Mouse (Mus musculus): ENCODE measurements around the gene Dnah8. TPM values are rescaled to one million over a fixed set of nuclear protein-coding genes. Genes with fewer than 3 reads are reported as not detected.

Gene Dnah8
- polyA plus RNA-seq, 1 experiment, result 10.7 TPM

DNA sequence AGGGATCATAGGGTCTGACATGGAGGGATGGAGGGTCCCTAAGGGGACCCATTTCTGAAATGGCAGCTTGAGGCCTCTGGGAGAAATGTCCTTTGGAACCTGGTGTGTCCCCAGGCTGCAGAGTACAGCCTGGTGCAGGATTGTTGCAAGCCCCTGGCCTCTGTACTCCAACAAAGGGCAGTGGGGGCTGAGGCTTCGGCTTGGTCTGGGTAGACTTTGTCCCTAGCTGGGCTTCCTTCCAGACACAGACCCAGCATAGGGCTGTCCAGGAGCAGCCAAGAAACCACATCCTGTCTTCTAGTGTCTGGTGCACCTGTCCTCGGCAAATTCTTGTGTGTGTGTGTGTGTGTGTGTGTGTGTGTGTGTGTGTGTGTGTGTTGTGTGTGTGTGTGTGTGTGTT, 279.9 kb downstream of the Dnah8 start:
- Histone ChIP-seq H3K4me1 (ENCODE audit: control insufficient read depth, insufficient read depth, insufficient read length, low read length) (peaks cover 4% of the 10 kb centered on the region), H3K27me3 (ENCODE audit: control insufficient read depth, insufficient read depth, low read length) (peaks cover 22% of the 10 kb centered on the region), H3K36me3 (ENCODE audit: control insufficient read depth, insufficient read depth, low read length) (no peaks in the 10 kb centered on the region), H3K4me3 (ENCODE audit: low read depth, low read length) (no peak overlapping the region), H3K27ac (ENCODE audit: insufficient read depth, low read depth, low read length) (no peak overlapping the region)
- TF ChIP-seq POLR2A (IDR thresholded peaks at IDR 0.05; ENCODE audit: low read depth, low read length) (no peak), CTCF (IDR thresholded peaks at IDR 0.05; ENCODE audit: extremely low read depth, insufficient read length, insufficient replicate concordance, low read depth, low read length) (no peak)
- 24% methylated on average over 2 of the region's 2 CpGs for WGBS

DNA sequence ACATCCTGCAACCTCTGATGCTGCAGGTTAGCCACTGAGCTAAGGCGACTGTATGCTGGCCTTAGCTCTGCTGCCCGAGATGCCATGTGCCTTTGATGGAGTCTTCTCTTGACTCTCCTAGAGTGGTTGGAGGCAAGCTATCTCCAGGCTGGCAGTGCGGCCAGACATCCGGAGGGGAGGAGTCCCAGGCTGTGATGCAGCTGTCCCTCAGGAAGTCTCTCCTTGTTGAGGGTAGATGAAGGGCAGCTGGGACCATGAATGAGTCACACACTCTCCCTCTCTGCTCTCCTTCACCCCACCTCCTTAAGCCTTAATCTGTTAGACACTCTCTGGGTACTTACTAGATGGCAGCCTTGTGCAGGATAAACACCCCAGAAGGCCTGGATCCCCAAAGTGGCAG, 283.4 kb downstream of the Dnah8 start:
- Histone ChIP-seq H3K4me1 (ENCODE audit: control insufficient read depth, insufficient read depth, insufficient read length, low read length) (no peaks in the 10 kb centered on the region; the same call in 1 of the 2 replicates), H3K4me3 (ENCODE audit: low read depth, low read length) (no peak overlapping the region), H3K36me3 (ENCODE audit: control insufficient read depth, insufficient read depth, low read length) (no peaks in the 10 kb centered on the region), H3K27me3 (ENCODE audit: control insufficient read depth, insufficient read depth, low read length) (peaks cover 3% of the 10 kb centered on the region), H3K27ac (ENCODE audit: insufficient read depth, low read depth, low read length) (no peak overlapping the region)
- 58% methylated on average over 4 of the region's 4 CpGs for WGBS
- TF ChIP-seq POLR2A (IDR thresholded peaks at IDR 0.05; ENCODE audit: low read depth, low read length), result no peak
- no peak for TF ChIP-seq CTCF (IDR thresholded peaks at IDR 0.05; ENCODE audit: extremely low read depth, insufficient read length, insufficient replicate concordance, low read depth, low read length)

DNA sequence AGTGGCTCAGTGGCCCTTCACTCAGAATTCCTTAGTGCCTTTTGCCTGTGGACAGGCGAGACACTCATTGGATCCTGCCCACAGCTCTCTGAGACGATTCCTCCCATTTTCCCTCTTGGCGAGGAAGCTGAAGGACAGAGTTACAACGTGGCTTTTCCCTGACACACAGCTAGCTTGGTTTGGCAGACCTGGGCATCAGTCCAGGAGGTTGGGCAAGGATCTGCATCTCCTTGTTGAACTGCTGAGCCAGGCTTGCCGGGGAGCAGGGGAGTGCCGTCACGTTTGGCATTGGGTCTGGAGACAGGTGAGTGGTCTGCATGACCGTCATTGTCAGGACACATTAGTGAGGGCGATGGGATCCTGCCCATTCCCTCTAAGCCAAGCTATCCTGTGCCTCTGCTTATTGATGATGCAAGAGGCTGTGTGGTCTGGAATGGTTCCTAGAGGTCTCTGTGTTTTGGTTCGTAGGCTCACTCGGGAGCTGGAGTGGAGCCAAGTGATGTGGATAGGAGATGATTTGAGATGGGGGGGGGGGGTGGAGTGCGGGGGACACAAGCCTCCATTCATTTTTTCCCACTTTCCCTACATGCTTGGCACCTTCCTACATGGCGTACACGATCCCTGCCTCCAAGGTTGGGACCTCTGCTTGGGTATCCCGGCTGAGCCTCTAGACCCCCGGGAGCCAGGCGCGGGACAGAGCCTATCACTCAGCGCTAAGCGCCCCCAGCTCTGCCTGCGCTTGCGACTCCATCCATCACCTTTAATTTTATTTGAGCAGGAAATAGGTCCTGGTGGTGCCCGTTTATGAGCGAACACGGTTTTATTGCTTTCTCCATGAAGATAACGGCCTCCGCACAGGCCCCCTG, 286.9 kb downstream of the Dnah8 start:
- Histone ChIP-seq H3K4me3 (ENCODE audit: low read depth, low read length) (no peak overlapping the region), H3K27ac (ENCODE audit: insufficient read depth, low read depth, low read length) (no peak overlapping the region), H3K4me1 (ENCODE audit: control insufficient read depth, insufficient read depth, insufficient read length, low read length) (no peaks in the 10 kb centered on the region; the same call in 1 of the 2 replicates), H3K36me3 (ENCODE audit: control insufficient read depth, insufficient read depth, low read length) (no peaks in the 10 kb centered on the region), H3K27me3 (ENCODE audit: control insufficient read depth, insufficient read depth, low read length) (no peaks in the 10 kb centered on the region; the same call in 1 of the 2 replicates)
- WGBS, result 17% methylated on average over 27 of the region's 27 CpGs
- TF ChIP-seq CTCF (IDR thresholded peaks at IDR 0.05; ENCODE audit: extremely low read depth, insufficient read length, insufficient replicate concordance, low read depth, low read length) (no peak), POLR2A (IDR thresholded peaks at IDR 0.05; ENCODE audit: low read depth, low read length) (no peak)

DNA sequence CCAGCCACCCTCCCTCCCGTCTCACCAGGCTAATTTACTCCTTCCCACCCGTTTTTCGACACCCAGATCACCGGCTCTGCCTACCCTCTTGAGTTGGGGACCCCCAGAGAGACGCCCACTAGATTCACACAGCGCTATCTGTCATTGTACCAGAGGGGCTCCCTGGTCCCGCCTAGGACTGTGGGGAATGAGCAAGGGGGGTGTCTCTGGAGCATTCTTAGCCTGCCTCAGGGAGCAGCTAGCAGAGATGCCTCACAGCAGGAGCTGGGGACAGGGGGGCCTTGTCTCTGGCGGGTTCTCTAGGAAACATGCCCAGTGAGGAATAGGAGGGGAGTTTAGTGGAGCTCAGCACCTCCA, 287.6 kb downstream of the Dnah8 start:
- no peak overlapping the region for H3K4me3 ChIP-seq (ENCODE audit: low read depth, low read length)
- no peaks in the 10 kb centered on the region for H3K36me3 ChIP-seq (ENCODE audit: control insufficient read depth, insufficient read depth, low read length)
- 15% methylated on average over 8 of the region's 8 CpGs for WGBS

DNA sequence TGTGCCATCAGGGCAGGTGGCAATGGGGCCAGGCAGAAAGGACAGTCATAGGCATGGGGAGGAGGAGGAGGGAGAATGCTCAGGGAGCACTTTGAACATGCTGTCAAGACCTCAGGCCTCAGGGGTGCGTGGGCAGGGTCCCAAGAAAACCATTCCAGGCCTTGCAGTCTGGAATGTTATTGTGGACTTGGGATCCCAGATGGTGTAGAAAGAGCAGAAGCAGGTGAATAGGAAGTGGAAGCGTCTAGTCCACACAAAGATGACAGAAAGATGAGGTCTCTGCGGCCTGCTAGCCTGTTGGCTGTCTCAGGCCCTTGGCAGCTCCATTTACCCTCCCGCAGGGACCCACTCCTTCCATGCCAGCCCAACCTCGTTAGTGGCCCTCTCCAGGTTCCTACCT, 288.4 kb downstream of the Dnah8 start:
- WGBS, result 31% methylated on average over 5 of the region's 5 CpGs
- no peak for TF ChIP-seq CTCF (IDR thresholded peaks at IDR 0.05; ENCODE audit: extremely low read depth, insufficient read length, insufficient replicate concordance, low read depth, low read length)
- TF ChIP-seq POLR2A (IDR thresholded peaks at IDR 0.05; ENCODE audit: low read depth, low read length), result no peak
- Histone ChIP-seq H3K27me3 (ENCODE audit: control insufficient read depth, insufficient read depth, low read length) (no peaks in the 10 kb centered on the region; the same call in 1 of the 2 replicates), H3K4me3 (ENCODE audit: low read depth, low read length) (no peak overlapping the region), H3K4me1 (ENCODE audit: control insufficient read depth, insufficient read depth, insufficient read length, low read length) (no peaks in the 10 kb centered on the region; the same call in 1 of the 2 replicates), H3K36me3 (ENCODE audit: control insufficient read depth, insufficient read depth, low read length) (no peaks in the 10 kb centered on the region), H3K27ac (ENCODE audit: insufficient read depth, low read depth, low read length) (no peak overlapping the region)

More for the DNA sequence above, 287.6 kb downstream of the Dnah8 start:
- no peak for TF ChIP-seq CTCF (IDR thresholded peaks at IDR 0.05; ENCODE audit: extremely low read depth, insufficient read length, insufficient replicate concordance, low read depth, low read length)
- no peak for TF ChIP-seq POLR2A (IDR thresholded peaks at IDR 0.05; ENCODE audit: low read depth, low read length)
- Histone ChIP-seq H3K27me3 (ENCODE audit: control insufficient read depth, insufficient read depth, low read length) (no peaks in the 10 kb centered on the region; the same call in 1 of the 2 replicates), H3K27ac (ENCODE audit: insufficient read depth, low read depth, low read length) (no peak overlapping the region), H3K4me1 (ENCODE audit: control insufficient read depth, insufficient read depth, insufficient read length, low read length) (no peaks in the 10 kb centered on the region; the same call in 1 of the 2 replicates)

DNA sequence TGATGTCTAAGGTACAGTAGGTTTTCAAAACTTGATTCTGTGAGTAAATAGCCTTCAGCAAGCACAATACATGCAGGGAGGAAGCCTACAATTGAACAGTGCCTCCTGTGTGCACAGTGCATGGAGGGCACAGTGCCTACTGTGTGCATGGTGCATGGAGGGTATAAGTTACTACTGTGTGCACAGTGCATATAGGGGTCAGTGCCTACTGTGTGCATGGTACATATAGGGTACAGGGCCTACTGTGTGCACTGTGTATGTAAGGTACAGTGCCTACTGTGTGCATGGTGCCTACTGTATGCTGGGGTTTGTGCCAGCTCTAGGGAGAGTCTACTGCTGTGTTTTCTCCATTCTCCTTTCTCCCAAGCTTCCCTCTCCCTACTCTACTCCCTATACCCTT, 290.1 kb downstream of the Dnah8 start:
- TF ChIP-seq POLR2A (IDR thresholded peaks at IDR 0.05; ENCODE audit: low read depth, low read length) (no peak), CTCF (IDR thresholded peaks at IDR 0.05; ENCODE audit: extremely low read depth, insufficient read length, insufficient replicate concordance, low read depth, low read length) (no peak)
- Histone ChIP-seq H3K4me1 (ENCODE audit: control insufficient read depth, insufficient read depth, insufficient read length, low read length) (no peaks in the 10 kb centered on the region; the same call in 1 of the 2 replicates), H3K27me3 (ENCODE audit: control insufficient read depth, insufficient read depth, low read length) (no peaks in the 10 kb centered on the region; the same call in 1 of the 2 replicates), H3K4me3 (ENCODE audit: low read depth, low read length) (no peak overlapping the region), H3K27ac (ENCODE audit: insufficient read depth, low read depth, low read length) (no peak overlapping the region), H3K36me3 (ENCODE audit: control insufficient read depth, insufficient read depth, low read length) (no peaks in the 10 kb centered on the region)

DNA sequence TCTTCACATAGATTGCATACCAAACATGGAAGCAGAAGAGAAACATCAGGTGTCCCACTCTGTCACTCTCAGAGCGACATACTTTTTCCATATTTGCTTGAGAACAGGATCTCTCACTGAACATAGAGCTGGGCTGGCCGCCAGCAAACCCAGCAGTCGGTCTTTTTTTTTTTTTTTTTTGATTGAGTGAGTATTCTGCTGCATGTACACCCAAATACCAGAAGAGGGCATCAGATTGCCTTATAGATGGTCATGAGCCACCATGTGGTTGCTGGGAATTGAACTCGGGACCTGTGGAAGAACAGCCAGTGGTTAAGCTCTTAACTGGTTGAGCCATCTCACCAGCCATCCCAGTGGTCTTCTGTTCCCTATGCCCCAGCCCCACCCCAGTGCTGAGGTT, 299.4 kb downstream of the Dnah8 start:
- no peaks in the 10 kb centered on the region for H3K36me3 ChIP-seq (ENCODE audit: control insufficient read depth, insufficient read depth, low read length)
- 38% methylated on average over 4 of the region's 4 CpGs for WGBS
- no peak overlapping the region for H3K27ac ChIP-seq (ENCODE audit: insufficient read depth, low read depth, low read length)
- TF ChIP-seq POLR2A (IDR thresholded peaks at IDR 0.05; ENCODE audit: low read depth, low read length), result no peak
- no peak for TF ChIP-seq CTCF (IDR thresholded peaks at IDR 0.05; ENCODE audit: extremely low read depth, insufficient read length, insufficient replicate concordance, low read depth, low read length)
- H3K27me3 ChIP-seq (ENCODE audit: control insufficient read depth, insufficient read depth, low read length), result no peaks in the 10 kb centered on the region
- H3K4me1 ChIP-seq (ENCODE audit: control insufficient read depth, insufficient read depth, insufficient read length, low read length), result no peaks in the 10 kb centered on the region
- no peak overlapping the region for H3K4me3 ChIP-seq (ENCODE audit: low read depth, low read length)

Other genes with a start within 250 kb of the Dnah8 start
- gene Btbd9, start 47.9 kb upstream of the Dnah8 start, polyA plus RNA-seq (2012; rRNA removed), result 8.0 and 31.2 TPM in 2 replicates
- 13.7 and 38.9 TPM in 2 replicates for gene Glo1, start 2.5 kb downstream of the Dnah8 start, polyA plus RNA-seq (2012; rRNA removed)